Mouse (Mus musculus) megakaryocyte, embryonic 14.5 days (primary cell): ENCODE measurements at regions not wholly inside any gene's neighbourhood (a gene's known extent, or its start where the extent isn't known, plus 50 kb on each side); places are given as distances from the start of the nearest gene placed in this dataset.

Source experiments
- FLI1 ChIP-seq: IDR thresholded peaks from 2 replicates; pipeline ENCODE4 v1.6.1; 2012; ENCODE audit warnings: low read length, inconsistent platforms, mixed read lengths
- GATA1 ChIP-seq: IDR thresholded peaks from 3 replicates; pipeline ENCODE4 v1.6.1; 2012; ENCODE audit warnings: mixed read lengths, low read length, inconsistent platforms, borderline replicate concordance

- TF ChIP-seq GATA1, result no peak
- TF ChIP-seq FLI1, result no peak
Observed at GRCm38 (mm10) chr7:68491143-68491810, 217.6 kb downstream of the Fam169b start.
